Mouse (Mus musculus) lung, postnatal 36 days (tissue): ENCODE data around the gene Gper1.

ENCODE experiments used
- DNase-seq: peaks from one replicate; pipeline ENCODE4 v3.0.0; 2022; ENCODE audit warnings: mixed read lengths

The Gper1 gene

GRCm38 (mm10) chr5:139423026-139423865 is at the start of gene Gper1:
Gene Gper1 (plus strand): TSS chr5:139423151.
- peak; percentile 26 for DNase-seq

GRCm38 (mm10) chr5:139373889-139374444 is 49.0 kb upstream of the Gper1 start:
- no peak for DNase-seq

GRCm38 (mm10) chr5:139374841-139375240 is 48.1 kb upstream of the Gper1 start:
- no peak for DNase-seq

GRCm38 (mm10) chr5:139377468-139378270 is 45.3 kb upstream of the Gper1 start, which contains the start of gene Gpr146:
Gene Gpr146 (plus strand): TSS chr5:139377697.
- peak; percentile 89 for DNase-seq

- no peak for DNase-seq
These were observed 44.7 kb upstream of the Gper1 start for GRCm38 (mm10) chr5:139378271-139378556.

GRCm38 (mm10) chr5:139378986-139379629 is 43.8 kb upstream of the Gper1 start:
- DNase-seq = peak; percentile 97

- DNase-seq = no peak
These were observed 43.1 kb upstream of the Gper1 start for GRCm38 (mm10) chr5:139379771-139380384.

GRCm38 (mm10) chr5:139380385-139381248 is 42.3 kb upstream of the Gper1 start:
- peak; percentile 98 for DNase-seq

GRCm38 (mm10) chr5:139381586-139382513 is 41.1 kb upstream of the Gper1 start:
- peak; percentile 74 for DNase-seq

- peak; percentile 92 for DNase-seq
These were observed 40.2 kb upstream of the Gper1 start for GRCm38 (mm10) chr5:139382760-139383159.

- DNase-seq = no peak
These were observed 39.7 kb upstream of the Gper1 start for GRCm38 (mm10) chr5:139383234-139383633.

- DNase-seq = peak; percentile 80
These were observed 38.4 kb upstream of the Gper1 start for GRCm38 (mm10) chr5:139384531-139384930.

GRCm38 (mm10) chr5:139386047-139386446 is 36.9 kb upstream of the Gper1 start:
- DNase-seq = no peak

GRCm38 (mm10) chr5:139387329-139388194 is 35.4 kb upstream of the Gper1 start:
- DNase-seq = peak; percentile 73

GRCm38 (mm10) chr5:139388195-139388570 is 34.8 kb upstream of the Gper1 start:
- peak; percentile 77 for DNase-seq

GRCm38 (mm10) chr5:139388694-139389675 is 34.0 kb upstream of the Gper1 start:
- no peak for DNase-seq

GRCm38 (mm10) chr5:139389676-139390061 is 33.3 kb upstream of the Gper1 start:
- peak; percentile 92 for DNase-seq
